Mouse (Mus musculus): Measurements from ENCODE around the gene Nudt7.

Gene Nudt7

DNA sequence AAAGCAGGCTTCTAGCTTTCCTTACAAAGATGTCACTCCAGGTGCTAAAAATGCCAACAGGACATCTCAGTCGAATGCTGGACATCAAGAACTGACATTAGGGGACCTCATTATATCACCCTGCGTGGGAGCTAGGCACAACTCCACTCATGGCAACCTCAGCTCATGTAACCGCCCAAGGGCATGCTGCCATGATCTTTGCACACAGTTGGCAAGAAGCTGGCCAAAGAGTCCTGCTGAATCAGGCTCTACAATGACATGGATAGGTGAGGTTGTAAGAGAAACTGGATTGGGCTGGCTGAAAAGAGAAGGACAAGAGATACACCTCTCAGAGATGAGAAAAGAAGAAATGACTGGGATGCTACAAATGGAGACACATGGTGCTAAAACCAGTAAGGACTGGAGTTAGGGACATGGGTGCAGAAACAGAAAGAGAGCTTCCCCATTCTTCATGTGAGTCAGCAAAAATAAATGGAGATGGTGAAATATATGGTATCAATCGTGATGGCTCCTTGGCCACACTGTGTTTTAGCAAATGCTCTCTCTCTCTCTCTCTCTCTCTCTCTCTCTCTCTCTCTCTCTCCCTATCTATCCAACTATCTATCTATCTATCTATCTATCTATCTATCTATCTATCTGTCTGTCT, 10.4 kb downstream of the Nudt7 start:
- no peak for DNase-seq (ENCODE audit: low read depth, low spot score)

DNA sequence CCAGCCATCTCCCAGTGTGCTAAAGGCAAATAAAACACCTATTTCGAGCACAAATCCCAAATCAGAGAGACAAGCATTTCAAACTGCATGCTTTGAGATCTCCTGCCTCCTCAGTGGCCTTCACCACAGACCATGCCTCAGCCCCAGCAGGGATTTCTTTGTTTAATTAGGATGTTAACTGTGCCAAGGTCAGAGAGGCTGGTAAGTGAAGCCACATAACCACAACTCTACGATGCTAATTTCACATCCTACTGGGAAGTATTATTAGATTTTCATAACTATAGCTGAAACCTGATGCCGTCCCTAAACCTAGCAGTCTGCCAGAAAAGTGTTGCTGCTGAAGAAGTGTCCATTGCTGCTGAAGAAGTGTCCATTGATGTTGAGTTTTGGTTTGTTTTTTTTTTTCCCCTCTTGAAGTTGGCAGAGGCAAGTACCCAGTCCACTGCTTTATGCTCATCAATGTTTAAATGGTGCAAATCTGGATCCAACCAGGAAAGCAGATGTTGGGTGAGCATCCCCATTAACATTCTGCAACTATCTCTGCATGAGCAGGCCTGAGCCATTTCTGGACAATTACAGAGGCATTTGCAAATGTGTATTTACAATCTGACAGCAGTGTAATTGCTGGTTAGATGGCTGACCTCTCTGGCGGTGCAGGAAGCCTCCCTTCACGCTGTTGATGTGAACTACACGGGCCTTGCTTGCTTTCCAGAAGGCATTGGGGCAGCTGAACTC, 20.1 kb downstream of the Nudt7 start:
- DNase-seq (ENCODE audit: low read depth, low spot score) = no peak

DNA sequence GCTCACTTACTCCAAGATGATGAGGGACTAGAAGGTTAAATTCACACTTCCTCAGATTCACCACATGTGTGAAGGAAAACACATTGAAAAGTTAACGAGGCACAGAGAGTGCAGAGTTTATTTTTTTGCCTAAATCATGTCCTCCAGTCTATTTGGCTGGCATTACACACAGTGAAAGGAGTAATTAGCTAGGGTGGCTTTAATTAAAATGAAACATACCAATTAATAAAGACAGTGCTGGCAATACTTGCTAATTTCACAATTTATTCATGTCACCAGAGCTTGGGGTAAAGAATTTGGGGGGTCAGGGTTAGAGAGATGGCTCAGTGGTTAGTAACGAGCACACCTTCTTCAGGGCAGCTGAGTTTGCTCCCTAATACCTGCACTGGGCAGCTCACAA, 25.2 kb downstream of the Nudt7 start:
- no peak for DNase-seq (ENCODE audit: low read depth, low spot score)

DNA sequence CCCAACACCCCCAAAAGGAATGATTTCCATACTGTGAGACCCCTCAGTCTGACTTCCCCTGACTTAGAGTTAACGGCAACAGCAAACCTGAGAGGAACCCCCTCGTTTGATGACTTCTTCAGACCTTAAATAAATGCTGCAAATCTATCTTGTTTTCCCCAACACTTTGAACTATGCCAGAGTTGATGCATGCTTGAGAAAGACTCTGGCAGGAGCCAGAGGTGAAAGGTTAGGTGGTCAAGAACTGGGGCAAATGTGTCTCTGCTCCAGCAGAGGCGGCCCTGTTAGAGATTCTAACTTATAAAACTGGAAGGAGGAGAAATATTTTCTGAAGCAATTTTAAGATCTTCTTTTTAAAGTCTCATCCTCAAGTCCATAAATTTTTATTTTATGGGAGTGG, 26.3 kb downstream of the Nudt7 start:
- DNase-seq (ENCODE audit: low read depth, low spot score) = no peak

DNA sequence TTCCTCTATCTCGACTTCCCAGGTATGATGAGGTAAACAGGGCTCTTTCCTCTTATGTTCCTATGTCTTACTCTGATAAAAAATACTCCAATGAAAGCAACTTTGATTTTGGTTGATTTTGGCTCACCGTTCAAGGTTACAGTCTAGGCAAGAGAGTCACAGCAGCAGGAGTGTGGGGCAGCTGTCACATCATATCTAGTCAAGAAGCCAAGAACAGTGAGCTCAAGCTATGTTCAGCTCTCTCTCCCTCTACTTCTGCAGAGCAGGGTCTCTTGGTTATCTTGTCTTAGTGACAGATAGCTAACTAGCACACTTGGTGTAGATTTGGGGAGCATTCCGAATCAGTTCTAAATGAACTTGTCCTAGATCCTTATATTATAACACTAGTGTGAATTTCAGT, 30.5 kb downstream of the Nudt7 start:
- no peak for DNase-seq (ENCODE audit: low read depth, low spot score)

DNA sequence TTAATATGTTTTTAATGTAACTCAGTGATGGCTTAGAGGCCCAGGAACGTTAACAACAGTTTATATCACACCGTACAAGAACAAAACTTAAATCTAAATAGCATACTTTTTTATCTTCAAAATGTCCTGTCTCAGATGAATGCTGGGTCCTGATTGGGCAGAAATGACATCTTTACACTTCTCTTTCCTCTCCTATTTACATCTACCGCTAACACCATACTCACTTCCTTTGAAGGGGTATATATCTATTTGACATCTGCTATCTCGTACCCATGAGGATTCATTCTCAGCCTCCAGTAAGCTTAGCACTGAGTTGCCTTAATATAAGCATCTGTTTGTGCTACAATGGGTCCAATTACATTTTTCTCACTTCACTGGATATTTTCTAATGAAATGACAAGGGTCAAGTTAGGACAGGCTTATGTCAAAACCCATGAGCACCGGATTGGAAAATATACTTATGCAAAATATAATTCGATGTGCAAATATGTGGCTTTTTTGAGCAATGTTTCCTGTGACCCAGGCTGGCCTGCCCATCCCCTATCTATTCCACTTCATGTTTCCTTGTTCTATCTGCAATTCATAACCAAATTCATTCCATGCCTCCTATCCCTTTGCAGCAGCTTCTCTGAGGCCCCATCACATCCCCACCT, 31.2 kb downstream of the Nudt7 start:
- no peak for DNase-seq (ENCODE audit: low read depth, low spot score)

DNA sequence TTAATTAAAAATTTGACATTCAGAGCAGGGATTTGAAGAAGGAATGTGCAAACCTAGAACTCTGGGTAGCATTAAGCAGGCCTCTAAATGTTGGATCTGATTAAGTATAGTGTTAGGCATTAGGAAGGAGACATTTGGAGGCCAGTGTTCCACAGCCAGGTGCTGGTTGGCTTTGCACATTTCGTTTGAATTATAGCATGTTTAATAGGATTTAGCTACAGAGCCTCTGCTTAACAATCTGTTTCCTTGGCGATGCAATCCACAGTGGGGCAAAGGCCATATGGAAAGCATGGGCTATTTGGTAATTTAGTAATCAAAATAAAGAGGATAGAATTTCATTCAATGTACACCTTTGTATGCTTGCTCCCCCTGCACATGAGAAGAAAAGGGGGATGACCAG, 32.4 kb downstream of the Nudt7 start:
- no peak for DNase-seq (ENCODE audit: low read depth, low spot score)

DNA sequence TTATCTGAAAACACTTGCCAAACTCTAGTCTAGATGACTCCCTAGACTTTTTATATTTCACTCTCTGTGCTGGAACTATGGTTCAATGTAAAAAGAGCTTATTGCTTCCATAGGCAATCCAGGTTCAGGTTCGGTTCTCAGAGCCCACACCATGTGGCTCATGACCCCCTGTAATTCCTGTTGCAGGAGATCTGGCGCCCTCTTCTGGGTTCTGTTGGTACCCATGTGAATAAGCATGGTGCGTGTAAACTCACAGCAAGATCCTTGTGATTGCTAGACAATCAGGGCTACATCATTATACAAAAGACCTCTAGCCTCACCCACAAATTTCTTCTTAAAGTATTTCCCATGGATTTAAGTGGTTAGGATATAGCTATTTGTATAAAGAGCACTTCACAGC, 43.4 kb downstream of the Nudt7 start:
- DNase-seq (ENCODE audit: low read depth, low spot score) = peak; percentile 69

DNA sequence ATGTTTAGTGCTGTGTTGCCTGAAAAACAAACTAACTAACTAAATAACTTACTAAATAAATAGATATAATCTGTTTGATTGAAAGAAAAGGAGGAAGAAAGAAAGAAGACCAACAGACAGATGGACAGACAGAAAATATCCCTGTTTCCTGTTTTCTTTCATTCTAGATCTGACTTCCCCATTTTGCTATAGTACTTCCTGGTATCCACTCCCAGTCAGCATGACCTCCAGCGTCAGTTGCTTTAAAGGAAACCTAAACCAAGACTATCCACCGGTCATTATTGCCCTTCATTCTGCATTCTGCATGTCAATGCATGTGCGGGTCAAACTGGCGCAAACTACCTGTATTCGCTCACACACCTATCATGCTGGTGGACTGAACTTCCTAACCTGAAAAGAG, 60.0 kb downstream of the Nudt7 start:
- no peak for DNase-seq (ENCODE audit: low read depth, low spot score)

DNA sequence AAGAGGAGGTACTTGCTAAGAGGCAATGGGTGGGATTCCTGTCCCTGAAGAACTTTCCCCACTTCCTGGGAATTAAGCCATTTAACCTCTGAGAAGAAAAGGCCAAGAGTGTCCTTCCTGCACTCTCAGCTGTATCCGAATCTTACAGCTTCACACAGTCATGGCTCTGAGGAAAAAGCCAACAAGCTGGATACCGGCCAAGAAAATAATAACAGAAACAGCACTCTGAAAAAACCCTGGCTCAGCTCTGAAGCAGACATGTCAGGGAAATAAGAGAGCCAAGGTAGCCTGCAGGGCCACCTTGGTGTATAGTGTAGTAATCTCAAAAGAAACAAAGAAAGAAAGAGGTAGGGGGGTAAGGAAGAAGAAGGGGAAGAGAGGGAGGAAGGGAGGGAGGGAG, 65.6 kb downstream of the Nudt7 start:
- no peak for DNase-seq (ENCODE audit: low read depth, low spot score)
